Mouse (Mus musculus): Measurements from ENCODE around the gene Fndc5. TPM values are rescaled to one million over a fixed set of nuclear protein-coding genes. Genes with fewer than 3 reads are reported as not detected.
A peak's percentile ranks its signal among the peaks of the same experiment; 100 is the strongest.

Gene Fndc5
- total RNA-seq, 2 experiments from 2014 or later, result 162 to 167 TPM

DNA sequence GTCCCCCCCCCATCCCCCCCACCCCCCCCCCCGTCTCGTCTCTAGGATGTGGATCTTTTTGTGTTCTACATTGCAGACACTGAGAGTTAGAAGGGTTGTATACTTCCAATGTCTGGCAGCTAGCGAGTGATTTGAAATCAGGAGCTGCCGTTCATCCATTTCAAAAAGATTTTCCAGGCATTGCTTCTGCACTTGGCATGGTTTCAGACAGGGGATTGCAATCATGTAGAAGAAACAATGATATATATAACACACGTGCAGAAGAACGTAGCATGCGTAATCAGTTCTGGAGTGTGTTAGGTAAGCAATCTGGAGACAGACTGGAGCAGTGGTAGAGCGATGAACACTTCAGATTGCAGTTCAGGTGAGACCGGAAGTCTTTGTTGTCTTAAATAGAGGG lies 14.7 kb upstream of the Fndc5 start:
- no peak for DNase-seq
- intact Hi-C loops (cut with DNase I), result no loop called here

DNA sequence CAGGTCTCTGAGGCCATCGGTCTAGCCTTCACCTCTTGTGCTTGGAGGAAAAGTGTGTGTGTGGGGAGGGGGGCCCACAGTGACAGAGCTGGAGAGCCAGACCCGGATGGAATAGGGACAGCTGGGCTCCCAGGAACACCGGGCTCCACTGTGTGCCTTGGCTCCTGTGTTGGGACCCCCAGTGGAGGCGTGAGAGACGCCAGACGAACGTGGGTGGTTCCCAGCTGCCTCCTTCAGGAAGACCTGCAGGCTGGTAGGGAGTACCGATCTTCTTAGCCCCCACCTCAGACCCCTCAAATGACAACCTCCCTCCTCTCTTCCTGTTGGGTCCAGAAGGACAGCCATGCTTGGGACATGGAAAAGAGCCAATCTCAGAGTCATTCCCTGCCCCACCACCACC lies 14.1 kb upstream of the Fndc5 start:
- intact Hi-C loops (cut with DNase I), result no loop called here
- DNase-seq, result no peak

DNA sequence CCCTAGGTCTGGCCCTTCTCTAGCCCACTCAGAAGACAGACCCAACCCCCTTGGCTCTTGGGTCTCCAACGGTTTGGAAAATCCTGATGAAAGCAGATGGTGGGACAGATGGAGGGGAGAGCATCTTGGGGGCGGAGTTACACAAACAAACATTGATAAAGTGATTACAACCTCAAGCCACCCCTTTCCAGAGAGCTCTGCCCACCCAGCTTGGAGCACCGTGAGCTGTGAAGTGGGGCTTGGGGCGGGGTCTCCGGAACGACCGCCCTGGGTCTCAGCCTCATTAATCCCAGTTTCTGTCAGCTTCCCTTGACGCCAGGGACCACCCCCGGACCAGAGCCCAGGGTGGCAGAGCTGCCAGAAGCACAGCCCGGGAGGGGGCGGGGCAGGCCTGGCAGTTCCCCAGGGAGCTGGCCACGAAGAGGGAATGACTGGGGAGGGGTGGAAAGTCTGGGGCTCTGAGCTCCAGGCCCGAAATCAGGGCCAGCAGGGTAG lies 12.1 kb upstream of the Fndc5 start:
- no peak for DNase-seq
- intact Hi-C loops (cut with DNase I), result no loop called here

DNA sequence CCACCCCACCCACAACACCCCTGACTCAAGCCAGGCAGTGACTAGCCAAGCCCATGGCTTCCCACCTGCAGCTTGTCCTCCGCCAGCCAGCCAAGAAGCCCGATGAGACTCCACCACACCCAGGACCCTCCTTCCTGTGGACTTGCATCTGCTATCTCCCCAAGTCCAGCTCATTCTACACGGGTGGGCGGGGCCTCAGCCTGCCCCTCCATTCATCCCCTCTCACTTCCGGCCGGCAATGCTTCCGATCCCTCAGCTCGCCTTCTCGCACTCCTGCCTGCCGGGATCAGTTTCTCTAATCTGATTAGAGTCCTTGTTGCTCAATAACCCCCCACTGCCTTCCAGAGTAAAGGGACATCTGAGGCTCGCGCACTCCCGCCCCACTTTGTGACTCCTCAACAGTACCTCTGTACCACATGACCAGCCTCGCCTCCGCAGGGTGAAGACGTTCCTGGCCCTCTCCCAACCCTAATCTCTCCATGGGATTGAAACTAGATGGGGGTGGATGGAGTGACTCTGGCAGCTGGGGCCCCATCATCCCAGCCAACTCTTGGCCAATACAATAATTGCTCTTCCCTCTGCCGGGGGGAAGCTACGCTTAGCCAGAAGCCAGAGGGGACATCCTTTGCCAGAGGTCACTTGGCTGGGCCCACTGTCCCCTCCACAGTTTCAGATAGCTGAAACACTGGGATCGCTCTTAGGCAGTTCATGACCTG lies 10.9 kb upstream of the Fndc5 start:
- peak in 1 of 2 experiments; percentile 53 for DNase-seq

DNA sequence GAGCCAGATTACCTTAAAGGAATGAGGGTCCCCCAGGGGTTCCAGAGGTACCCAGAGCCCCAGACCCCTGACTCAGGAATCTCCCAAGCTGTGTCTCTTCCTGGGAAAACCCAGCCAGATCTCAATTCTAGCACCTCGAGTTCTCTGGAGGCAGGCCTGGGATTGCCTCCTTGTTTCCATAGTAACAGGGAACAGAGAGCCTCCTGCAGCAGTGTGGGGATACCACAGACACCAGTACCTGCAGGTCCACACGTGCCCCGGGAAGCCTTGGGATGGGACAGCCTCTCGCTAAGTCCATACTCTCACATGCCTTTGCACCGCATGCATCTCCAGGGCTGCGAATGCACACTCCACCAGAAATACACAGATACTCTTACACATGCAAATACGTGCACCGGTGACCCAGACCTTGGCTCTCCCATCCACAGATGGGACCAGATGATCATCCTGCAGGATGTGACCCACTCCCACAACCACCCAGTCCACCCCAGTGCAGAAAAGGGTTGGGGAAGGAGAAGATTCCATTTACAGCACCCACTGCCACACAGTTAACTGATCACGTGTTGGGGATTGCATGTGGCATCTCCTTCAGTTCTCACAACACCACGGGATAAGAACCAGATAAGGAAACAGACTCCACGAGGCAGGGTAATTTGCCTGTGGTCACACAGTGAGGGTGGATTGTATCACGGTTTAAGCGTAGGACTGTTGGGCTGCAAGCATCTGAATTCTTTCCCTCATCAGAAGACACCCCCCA lies 8.0 kb upstream of the Fndc5 start:
- no peak for DNase-seq
- intact Hi-C loops (cut with DNase I), result no loop called here

More for the DNA sequence above, 10.9 kb upstream of the Fndc5 start:
- intact Hi-C loops (cut with DNase I), result no loop called here

DNA sequence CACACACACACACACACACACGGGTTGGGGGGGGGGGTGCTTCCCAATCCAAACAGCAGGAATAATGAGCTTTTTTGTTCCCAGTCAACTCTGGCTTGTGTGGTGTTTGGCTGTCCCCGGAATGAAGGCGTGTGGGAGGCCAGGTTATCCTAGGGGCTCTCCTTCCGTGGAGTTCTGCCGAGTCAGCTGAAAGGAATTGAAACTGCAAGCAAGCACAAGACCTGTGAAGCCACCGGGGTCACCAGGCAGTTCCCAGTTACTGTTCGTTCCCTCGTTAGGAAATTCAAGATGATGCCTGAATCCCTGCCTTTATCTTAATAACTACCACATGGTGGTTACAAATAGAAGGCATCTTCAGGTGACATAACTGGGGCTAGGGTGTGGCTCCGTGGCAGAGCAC lies 7.4 kb upstream of the Fndc5 start:
- intact Hi-C loops (cut with DNase I), result no loop called here
- DNase-seq, result no peak

DNA sequence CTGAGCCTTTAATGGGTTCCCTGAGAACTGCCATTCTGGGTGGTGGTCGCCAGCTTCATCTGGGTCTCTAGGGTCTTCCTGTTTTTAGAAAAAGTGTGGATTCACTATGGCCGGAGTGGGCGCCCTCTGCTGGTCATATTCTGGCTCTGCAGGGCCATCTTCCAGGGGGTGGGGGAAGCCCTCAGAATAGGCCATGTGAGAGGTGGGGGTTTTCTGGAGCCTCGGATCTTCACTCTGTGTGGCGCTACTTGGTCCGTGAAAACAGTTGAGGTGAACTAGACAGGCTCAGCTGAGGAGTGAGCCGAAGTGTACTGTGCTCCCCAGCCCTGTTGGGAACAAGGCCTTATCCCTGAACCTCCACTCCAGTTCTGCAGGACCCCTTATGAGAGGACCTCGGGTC lies 6.7 kb upstream of the Fndc5 start:
- DNase-seq, result peak in 1 of 2 experiments; percentile 27
- intact Hi-C loops (cut with DNase I), result loop anchor here (5.0 kb wide), 1 partner anchor 327 kb away; no protein-coding TSS in a partner anchor

DNA sequence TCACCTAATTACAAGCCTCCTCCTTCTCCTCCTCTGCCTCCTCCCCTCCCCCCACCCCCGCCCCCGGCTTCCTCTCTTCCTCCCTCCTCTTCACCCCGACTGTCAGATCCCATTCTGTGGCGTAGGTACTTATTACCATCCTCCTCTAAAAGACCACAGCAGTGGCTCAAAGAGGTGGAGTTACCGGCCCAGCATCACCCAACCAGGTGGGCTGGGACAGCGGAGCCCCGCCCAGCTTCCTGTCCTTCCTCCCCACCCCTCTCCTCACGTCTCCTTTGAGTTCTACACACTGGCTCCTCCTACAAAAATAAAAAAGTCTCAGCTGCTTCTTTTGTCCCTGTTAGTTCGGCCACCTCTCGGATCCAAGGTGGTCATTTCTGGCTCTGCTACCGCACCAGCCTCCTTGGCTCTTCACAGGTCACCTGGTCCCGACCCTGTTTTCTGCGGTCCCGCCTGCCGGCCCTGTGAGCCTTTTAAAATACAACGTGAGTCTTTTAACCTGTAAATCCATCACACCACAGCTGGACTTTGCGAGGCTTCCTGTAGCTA lies 6.0 kb upstream of the Fndc5 start:
- no peak for DNase-seq
- intact Hi-C loops (cut with DNase I), result loop anchor here (5.0 kb wide), 1 partner anchor 326 kb away; no protein-coding TSS in a partner anchor

DNA sequence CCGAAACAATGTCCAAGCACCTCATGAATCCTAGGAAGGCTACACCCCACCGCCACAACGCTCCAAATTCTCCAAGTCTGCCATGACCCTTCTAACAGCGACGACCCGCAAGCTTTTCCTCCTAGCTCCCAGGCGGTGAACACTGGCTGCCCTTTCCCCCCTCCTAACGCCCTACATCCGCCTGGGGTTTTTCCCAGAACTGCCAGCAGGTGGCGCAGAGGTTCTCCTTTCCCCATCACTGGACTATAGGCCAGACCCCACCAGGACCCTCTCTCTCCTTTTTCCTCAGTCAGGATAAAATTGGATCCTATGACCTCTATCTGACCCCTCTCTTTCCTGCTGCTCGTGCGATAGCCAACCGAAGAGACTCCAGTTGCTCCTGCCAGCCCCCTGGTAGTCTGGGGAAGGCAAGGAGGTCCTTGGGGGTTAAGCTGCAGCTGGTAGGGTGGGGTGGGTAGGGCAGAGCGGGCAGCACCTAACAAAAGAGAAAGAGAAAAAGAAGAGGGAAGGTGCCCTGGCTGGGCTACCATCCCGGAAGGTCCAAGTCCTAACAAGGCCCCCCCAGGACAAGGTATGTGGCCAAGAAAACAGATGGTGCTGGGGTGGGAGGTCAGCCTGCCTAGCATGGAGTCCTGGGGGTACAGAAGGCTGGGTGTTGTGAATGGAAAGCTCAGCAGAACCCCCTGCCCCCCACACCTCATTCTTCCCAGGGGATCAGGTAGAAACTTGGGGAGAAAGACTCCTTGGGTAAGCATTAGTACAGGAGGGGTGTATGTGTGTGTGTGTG lies 1.8 kb upstream of the Fndc5 start:
- intact Hi-C loops (cut with DNase I), result loop anchor here (1.0 to 5.0 kb wide), 3 partner anchors 44 to 322 kb away; no protein-coding TSS in a partner anchor
- peak; percentile 84 to 88 for DNase-seq

DNA sequence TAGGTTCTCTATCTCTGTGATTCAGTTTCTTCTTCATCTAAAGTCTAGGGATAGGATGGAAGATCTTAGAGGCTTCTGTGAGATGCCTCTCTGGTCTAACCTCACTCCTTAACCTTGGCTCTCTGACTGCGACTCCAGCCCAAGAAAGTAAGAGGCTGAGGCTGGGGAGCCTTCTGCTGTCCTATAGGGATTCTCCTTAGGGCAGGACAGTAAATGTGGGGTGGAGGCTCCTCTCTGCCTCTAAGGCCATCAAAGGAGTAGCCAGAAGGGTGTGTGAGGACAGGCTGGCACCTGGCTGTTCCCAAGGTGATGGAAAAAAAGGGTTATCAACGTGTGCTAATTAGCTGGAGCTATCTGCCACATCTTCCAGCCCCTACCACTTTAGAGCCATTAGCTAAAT lies 1.2 kb upstream of the Fndc5 start:
- intact Hi-C loops (cut with DNase I), result no loop called here
- no peak for DNase-seq

DNA sequence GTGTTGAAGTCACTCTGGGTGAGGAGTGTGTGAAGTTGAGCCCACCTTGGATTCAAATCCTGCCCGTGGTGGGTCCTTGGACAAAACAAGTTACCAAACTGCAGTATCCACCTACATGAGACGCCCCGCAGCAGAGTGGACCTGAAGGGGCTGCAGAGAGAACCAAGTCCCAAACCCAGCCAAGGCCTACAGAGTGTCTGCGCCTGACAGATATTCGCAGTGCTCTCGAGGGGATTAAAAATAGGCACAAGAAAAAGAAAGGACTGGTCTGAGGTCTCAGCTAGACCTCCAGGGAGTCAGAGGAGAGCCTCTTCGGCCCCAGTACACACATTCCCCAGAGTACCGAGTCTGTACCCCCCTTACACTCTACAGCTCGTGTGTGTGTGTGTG lies 615 bp upstream of the Fndc5 start:
- intact Hi-C loops (cut with DNase I), result no loop called here

DNA sequence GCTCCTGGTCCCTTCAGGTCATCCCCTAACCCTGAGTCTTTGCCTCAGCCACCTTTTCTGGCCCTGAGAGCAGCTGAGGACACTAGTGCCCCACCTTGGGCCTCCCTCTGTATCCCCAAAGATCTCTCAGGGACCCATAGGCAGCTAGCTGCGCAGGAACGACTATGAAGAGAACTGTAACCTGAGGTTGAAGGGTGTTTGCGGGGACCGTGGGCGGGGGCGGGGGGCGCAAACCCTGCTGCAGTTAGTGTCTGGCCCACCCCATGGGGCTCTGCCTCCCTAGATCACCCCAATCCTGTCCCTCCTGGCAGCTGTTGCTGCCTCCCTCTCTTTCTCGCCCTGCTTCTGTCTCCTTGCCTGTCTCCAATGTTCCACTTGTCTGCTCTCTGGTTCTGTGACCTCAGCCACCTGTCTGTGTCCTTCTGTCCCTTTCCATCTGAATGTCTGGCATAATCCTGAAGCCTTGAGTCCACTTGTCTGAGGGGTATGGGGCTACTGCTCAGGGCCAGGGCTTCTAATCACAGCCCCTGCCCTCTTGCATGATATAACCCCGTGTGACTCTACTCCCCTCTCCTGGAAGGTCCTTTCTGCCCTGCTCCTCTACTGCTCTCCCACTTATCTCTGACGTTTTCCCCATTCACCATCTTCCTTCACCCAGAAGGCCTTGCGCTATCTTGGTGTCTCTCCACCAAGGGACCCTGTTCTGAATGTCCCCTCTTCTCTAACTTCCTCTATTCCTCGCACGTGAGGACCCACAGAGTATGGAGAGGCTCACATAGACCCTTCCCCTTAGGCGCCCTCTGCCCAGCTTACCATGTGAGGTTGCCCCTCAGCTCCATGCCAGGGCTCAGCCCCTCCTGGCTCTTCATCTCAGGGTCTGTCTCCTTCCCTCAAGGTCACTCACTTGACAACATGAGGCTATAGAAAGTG lies 858 bp downstream of the Fndc5 start:
- DNase-seq, result peak in 1 of 2 experiments; percentile 37
- intact Hi-C loops (cut with DNase I), result no loop called here

More for the DNA sequence above, 615 bp upstream of the Fndc5 start:
- no peak for DNase-seq

DNA sequence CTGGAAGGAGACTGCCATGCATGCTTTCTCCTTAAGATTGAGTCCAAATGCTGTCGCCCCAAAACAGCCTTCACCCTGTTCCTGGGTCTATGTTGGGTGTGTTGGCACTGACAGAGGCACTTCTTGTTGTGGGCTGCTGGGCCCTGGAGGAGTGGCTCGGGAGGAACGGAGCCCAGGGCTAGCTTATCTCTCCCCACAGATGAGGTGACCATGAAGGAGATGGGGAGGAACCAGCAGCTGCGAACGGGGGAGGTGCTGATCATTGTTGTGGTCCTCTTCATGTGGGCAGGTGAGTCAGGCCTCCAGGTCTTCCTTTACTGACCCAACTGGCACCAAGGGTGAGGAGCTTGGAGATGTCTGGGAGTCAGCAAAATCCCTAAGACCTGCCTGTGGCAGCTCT lies 2.8 kb downstream of the Fndc5 start:
- DNase-seq, result no peak
- intact Hi-C loops (cut with DNase I), result no loop called here

DNA sequence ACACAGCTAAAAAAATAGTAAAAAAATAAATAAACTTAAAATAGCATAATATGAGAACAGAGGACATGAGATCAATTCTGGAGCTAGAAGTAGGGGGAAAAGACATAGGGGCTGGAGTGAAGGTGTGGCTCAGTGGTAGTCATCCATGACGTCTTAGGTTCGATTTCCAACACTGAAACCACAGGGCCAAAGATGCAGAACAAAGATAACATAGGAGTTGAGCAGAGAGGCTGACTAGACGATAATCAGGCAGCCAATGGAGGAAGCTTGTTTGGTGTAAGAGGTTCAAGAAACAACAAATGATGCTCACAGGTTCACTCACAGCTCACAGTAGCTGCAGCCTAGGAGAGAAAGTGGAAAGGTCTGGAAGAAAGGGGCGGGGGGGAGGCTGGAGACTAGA lies 4.0 kb downstream of the Fndc5 start:
- no peak for DNase-seq
- intact Hi-C loops (cut with DNase I), result no loop called here

DNA sequence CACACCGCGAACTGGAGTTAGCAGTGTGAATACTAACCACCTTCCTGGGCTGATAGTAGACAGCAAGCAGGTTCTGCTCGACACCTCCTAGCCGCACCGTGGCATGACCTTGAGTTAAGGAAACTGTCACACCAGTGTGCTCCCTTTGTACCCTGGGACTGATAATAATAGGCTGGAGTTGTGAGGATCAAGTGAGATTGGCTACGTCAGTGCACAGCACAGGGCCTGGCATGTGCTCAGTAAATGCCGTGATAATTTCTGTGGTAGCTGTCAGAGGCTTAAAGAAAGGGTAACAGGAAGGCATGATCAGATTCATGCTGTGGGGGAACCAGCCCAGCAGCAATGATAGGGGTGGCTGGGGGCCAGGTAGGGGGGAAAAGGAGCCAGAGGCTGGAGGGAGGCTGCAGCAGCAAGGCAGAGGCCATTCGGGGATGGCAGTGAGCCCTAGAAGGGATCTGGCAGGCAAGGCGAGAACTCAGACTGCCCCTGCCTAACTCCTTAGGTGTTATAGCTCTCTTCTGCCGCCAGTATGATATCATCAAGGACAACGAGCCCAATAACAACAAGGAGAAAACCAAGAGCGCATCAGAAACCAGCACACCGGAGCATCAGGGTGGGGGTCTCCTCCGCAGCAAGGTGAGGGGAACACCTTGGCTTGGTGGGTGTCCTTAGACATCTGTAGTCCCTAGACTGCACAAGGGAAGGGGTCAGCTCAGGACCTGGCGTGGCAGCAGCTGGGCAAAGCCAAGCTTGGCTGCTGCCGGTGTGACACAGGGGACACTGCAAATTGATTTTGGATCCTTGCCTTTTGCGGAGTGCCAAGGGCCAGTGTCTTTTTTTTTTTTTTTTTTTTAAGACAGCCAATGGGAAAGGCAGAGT lies 5.0 kb downstream of the Fndc5 start:
- intact Hi-C loops (cut with DNase I), result no loop called here
- peak; percentile 63 to 78 for DNase-seq

DNA sequence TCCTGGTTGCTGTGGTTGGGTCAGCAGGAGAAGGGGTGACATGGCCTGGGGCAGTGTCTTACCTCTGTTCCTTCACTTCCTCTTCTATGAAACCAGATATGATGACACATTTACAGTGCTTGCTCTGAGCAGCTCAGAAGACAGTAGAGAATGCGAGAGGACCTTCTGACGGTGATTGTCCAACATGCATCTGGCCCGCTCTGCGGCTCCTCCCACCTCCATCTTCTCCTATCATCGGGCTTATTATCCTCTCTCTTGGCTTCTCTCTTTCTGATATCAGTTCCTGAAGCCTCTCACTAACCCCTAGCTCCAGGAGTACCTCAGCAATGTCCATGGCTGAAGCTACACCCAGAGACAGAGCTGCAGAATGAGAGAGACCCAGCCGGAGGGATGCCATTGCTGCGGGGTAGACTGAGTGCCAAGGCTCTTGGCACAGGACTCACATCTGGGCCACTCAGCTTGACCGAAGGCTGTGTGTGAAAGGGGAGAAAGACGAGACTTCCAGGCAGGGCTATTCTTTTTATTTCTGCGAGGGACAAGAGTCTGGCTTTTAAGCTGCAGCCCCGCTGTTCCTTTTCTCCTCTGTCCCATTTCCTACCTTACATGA lies 5.7 kb downstream of the Fndc5 start:
- DNase-seq, result peak in 1 of 2 experiments; percentile 26
- intact Hi-C loops (cut with DNase I), result no loop called here

DNA sequence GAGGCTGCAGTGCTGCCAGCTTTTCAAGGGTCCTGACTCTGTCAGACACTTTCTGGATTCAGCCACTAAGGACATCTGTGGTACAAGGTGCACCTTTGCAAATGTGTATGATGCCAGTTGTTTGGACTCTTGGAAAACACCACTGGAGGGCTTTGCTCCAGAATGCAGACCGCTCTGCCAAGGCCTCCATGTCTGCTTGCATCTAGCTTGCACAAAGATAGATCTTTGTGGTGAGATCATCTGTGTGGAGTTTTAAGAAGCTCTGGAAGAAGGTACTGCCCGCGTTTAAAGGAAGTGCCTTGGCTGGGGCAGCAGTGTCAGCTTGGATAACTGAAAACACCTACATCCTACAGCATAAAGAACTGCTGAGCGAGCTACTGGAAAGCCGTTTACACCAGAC lies 6.7 kb downstream of the Fndc5 start:
- DNase-seq, result no peak
- intact Hi-C loops (cut with DNase I), result no loop called here

Measured in heart, postnatal 10 days (tissue).